Mouse (Mus musculus) spleen, adult 2 months (tissue): Measurements from ENCODE around the gene Syna.

Experiments used
- CTCF ChIP-seq: fragments of 200-500 bp; IDR thresholded peaks from 2 replicates; pipeline ENCODE4 v1.5.1; 2011; ENCODE audit warnings: mild to moderate bottlenecking, inconsistent platforms; ENCODE audit not compliant: insufficient read depth, insufficient read length, insufficient replicate concordance; ENCODE audit errors: extremely low read depth
- POLR2A ChIP-seq: fragments of 200-500 bp; IDR thresholded peaks from 2 replicates; pipeline ENCODE4 v1.6.1; 2011; ENCODE audit warnings: low read depth, low read length, inconsistent platforms

DNA sequence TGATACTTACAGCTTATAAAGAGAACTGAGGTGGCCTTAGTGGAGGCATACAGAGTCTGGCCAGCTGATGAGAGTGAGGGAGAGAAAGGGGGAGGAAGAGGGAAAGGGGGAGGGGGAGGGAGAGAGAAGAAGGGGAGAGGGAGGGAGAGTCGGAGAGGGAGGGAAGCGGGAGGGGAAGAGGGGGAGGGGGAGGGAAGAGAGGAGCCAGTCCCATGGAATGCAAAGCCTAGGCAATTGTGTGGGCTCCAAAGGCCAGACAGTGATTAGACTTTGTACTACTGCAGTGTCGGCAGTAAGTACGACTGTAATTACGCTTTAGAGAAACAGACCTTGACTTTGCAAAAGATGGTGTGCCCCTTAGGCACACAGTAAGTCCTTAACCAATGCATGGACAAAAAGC lies 11.7 kb downstream of the Syna start:
- TF ChIP-seq POLR2A, result no peak
- TF ChIP-seq CTCF, result no peak
